Mouse (Mus musculus) lung, postnatal 36 days (tissue): ENCODE measurements at regions not wholly inside any gene's neighbourhood (a gene's known extent, or its start where the extent isn't known, plus 50 kb on each side); places are given as distances from the start of the nearest gene placed in this dataset.

ENCODE experiments used
- DNase-seq: peaks from one replicate; pipeline ENCODE4 v3.0.0; 2022; ENCODE audit warnings: mixed read lengths

- no peak for DNase-seq
These were observed 137.1 kb downstream of the Ets2 start for GRCm38 (mm10) chr16:95838886-95839430.

GRCm38 (mm10) chr16:95838478-95838846 is 136.6 kb downstream of the Ets2 start:
- DNase-seq = no peak

DNA sequence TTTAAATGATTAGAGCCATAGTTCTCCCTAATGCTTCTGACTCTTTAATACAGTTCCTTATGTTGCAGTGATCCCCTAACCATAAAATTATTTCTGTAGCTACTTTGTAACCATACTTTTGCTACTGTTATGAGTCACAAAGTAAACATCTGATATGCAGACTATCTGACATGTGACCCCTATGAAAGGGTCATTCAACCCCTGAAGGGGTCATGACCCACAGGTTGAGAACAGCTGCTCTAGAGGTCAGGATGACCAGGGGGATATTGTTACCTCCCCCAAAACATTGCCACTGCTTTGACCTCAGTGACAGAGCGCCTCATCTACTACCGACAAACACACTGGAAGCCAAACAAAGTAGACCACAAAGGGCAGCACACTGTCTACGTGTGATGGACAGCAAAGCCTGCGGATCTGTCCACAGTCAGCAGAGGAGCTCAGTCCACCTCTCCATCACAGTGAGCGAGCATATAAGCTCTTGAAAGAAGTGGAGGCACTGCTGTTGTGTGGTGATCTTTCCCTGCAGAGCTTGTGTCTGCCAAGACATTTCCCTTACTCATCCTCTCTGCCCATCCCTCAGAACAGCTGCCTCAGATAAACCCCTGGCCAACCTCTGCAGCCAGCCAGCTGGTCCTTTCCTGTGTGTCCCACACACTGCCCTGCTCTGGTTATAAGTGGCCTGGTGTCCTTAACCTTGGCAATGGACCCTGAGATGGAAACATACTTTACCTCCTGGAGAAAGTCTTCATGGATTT is 136.0 kb downstream of the Ets2 start:
- no peak for DNase-seq

- no peak for DNase-seq
These were observed 134.1 kb downstream of the Ets2 start for GRCm38 (mm10) chr16:95835941-95836340.

GRCm38 (mm10) chr16:95834556-95835288 is 132.8 kb downstream of the Ets2 start:
- peak; percentile 34 for DNase-seq

GRCm38 (mm10) chr16:95833455-95833854 is 131.6 kb downstream of the Ets2 start:
- DNase-seq = peak; percentile 56

GRCm38 (mm10) chr16:95832346-95832739 is 130.5 kb downstream of the Ets2 start:
- DNase-seq = no peak

- peak; percentile 72 for DNase-seq
These were observed 129.9 kb downstream of the Ets2 start for GRCm38 (mm10) chr16:95831566-95832345.

DNA sequence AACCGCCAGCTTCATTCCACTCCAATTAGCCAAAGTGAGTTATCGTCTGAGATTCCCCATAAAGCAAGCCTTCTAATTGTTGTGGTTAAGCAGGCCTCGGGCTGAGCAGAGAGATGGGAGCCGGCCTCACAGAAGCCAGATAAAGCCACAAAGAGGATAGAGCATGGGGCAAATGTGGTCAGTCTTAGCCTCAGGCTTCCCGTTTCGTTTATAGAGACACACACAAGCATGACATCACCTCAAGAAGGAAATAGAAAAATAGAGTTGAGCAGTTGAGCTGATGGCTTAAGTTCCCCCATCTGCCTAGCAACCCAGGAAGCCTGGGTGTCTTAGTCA is 125.5 kb downstream of the Ets2 start:
- peak; percentile 58 for DNase-seq

DNA sequence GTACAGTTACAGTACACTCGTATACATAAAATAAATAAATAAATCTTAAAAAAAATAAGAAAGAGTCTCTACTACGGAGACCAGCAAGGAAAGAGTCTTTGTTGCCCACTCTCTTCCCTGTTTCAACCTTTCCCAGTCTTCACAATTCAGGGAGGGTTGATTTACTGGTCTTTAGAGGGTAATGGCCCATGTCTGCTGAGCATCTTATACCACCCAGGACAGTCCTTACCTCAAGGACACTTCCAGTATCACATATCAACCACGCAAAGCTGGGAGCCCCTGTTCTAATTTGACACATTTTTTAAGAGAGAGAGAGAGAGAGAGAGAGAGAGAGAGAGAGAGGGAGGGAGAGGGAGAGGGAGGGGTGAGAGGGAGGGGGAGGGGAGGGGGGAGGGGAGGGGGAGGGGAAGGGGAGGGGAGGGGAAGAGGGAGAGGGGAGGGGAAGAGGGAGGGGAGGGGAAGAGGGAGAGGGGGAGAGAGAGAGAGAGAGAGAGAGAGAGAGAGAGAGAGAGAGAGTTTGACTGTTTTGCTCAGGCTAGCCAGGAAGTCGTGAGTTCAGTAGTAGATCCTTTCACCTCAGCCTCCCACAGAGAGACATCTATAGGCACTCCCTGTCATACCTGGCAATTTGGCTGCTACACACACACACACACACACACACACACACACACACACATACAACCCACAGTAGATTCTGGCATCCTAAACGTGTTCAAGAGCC is 125.0 kb downstream of the Ets2 start:
- DNase-seq = no peak

DNA sequence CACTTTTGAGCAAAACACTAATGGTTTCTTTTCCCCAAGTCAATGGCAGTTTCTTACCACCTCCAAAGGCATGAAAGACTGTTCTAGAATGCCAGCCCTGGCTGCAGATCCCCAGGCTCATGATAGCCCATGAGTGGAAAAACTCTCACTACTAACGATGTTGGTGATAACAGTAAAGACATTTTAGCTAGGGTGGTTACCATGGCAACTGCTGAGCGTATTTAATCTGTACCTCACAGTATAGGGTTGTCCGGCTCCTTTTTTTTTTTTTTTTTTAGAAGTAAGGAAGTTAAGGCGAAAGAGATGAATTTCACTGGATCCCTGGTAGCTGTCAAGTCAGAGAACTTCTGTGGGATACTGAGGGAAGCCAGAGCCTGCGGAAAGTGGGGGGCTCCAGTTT is 123.8 kb downstream of the Ets2 start:
- peak; percentile 13 for DNase-seq

- DNase-seq = peak; percentile 87
These were observed 123.1 kb downstream of the Ets2 start for GRCm38 (mm10) chr16:95824720-95825534.

GRCm38 (mm10) chr16:95823803-95824202 is 121.9 kb downstream of the Ets2 start:
- no peak for DNase-seq

- no peak for DNase-seq
These were observed 119.2 kb downstream of the Ets2 start for GRCm38 (mm10) chr16:95821080-95821479.

DNA sequence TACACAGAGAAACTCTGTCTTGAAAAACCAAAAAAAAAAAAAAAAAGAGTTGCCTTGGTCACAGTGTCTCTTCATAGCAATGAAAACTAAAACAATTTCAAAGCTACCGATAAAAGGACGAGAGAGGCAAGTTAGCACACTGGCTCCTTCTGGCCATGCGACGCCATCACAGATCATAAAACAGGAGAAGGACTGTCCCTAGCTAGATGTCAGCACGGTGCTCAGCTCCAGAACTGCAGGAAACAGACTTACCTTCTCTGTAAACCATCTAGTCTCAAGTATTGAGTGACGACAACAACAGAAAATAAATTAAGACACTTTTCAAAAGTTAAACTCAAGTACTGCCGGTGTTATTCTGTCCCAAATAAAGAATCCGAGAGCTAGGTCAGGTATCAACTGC is 118.7 kb downstream of the Ets2 start:
- DNase-seq = no peak

DNA sequence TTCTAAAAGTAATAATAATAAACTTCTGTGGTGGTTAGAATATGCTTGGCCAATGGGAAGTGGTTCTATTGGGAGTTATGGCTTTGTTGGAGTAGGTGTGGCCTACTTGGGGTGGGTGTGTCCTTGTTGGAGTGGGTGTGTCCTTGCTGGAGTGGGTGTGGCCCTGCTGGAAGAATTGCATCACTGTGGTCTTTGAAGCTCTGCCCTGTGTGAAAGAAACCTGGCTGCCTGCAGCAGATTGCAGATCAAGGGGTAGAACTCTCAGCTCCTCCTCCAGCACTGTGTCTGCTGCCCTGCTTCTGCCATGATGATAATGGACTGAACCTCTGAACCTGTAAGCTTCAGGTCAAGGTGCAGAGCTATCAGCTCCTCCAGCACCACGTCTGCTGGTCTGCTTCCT is 118.1 kb downstream of the Ets2 start:
- no peak for DNase-seq

DNA sequence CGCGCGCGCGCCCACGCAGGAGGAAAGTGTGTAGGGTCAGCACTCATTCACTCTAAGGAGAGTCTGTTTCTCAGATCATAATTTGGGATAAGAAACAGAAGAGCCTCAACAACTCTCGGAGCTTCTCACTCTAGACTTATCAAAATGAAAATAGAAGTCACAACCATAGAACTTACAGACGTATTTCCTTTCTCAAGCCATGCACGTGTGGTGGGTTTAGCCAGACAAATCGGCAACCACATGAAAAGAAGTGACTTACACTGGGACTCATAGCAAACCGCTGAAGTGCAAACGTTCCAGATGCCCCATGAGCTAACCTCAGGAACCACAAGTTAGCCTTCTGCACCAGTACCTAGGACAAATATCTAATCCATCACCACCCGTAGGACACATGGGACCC is 114.1 kb downstream of the Ets2 start:
- DNase-seq = no peak

DNA sequence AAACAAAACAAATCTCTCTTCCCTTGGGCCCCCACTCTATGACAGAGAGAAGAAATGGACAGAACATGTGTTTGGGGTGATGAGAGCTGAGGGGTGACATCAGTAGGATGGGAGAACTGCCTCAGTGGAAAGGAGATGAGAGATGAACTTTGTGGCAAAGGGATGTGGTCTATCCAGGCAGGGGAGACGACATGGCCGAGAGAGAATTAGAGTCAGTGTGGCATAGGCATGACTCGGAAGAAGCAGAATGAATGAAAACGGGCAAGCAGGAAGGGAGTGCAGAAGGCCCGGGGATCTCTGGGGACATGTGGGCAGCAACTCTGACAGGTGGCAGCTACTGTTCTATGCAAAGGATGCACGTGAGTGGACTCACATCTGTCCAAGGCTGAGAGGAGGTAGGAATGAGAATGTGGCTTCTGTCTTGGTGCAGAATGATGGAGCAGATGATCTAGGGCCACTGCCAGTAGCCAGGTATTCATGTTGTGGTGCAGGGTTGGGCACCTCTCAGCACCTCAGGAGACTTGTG is 113.4 kb downstream of the Ets2 start:
- no peak for DNase-seq

- DNase-seq = peak; percentile 72
These were observed 112.7 kb downstream of the Ets2 start for GRCm38 (mm10) chr16:95814513-95815118.

- DNase-seq = peak; percentile 64
These were observed 109.2 kb downstream of the Ets2 start for GRCm38 (mm10) chr16:95811092-95811491.
